16 mouse cellular contexts compared by ENCODE assay signal in the genomic region with DNA sequence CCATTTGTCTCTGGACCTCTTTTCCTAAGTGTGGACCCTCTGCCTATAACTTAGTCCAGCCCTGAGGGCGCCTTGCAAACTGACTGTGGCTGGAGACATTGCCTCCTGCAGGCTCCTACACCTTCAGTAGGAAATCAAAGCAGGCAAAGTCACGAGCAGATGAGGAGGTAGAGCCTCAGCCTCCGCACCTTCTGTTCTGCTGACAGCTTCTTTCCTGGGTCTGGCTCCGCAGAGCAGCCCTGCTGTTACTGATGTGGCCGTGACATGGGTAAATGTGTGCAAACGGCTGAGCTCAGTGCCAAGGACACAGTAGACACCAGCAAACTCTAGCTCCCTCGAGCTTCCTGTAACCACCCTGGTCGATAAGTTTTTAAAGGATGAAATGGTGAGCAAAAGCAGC.
DNase-seq lines count a peak whose midpoint lies in the region; ATAC-seq lines count a peak whose summit lies in the region.
"Had no signal": no experiment of that assay in that cellular context is flagged by ENCODE, and none has a peak within 500 bp of the region (broad histone marks: within the 10 kb centered on the region; RNA-seq: fewer than 3 reads in every experiment).

No protein-coding gene starts in this region.

- ATAC-seq in hindbrain, embryonic 12.5 days (ENCODE audit: low FRiP score): no peak

- no peaks in the 10 kb centered on the region for H3K36me3 ChIP-seq in hindbrain, embryonic 12.5 days
- H3K36me3 ChIP-seq: embryonic facial prominence, embryonic 12.5 days; forebrain, embryonic 12.5 days; limb, embryonic 10.5 days had no signal

- WGBS in hindbrain, embryonic 12.5 days: 78% methylated on average over 8 of the region's 8 CpGs

- no peak overlapping the region for H3K4me2 ChIP-seq in hindbrain, embryonic 12.5 days (replicated peaks)
- H3K4me2 ChIP-seq: embryonic facial prominence, embryonic 12.5 days; forebrain, embryonic 12.5 days had no signal

- no peak overlapping the region for H3K9ac ChIP-seq in hindbrain, embryonic 12.5 days
- H3K9ac ChIP-seq: embryonic facial prominence, embryonic 12.5 days; forebrain, embryonic 12.5 days had no signal

- H3K27me3 ChIP-seq in hindbrain, embryonic 12.5 days: no peaks in the 10 kb centered on the region
- H3K27me3 ChIP-seq: embryonic facial prominence, embryonic 12.5 days; forebrain, embryonic 12.5 days; megakaryocyte, embryonic 14.5 days had no signal

- H3K27ac ChIP-seq in hindbrain, embryonic 12.5 days: no peak overlapping the region
- H3K27ac ChIP-seq: embryonic facial prominence, embryonic 12.5 days; forebrain, embryonic 12.5 days; limb, embryonic 10.5 days had no signal

- intact Hi-C loops in left cerebral cortex, postnatal 25 days (cut with DNase I): loop anchor here (1.0 kb wide), 1 partner anchor 50 kb away; no protein-coding TSS in a partner anchor

- H3K4me1 ChIP-seq in hindbrain, embryonic 12.5 days: no peaks in the 10 kb centered on the region
- H3K4me1 ChIP-seq: embryonic facial prominence, embryonic 12.5 days; forebrain, embryonic 12.5 days; megakaryocyte, embryonic 14.5 days had no signal

- no peak overlapping the region for H3K4me3 ChIP-seq in hindbrain, embryonic 12.5 days
- H3K4me3 ChIP-seq: embryonic facial prominence, embryonic 12.5 days; forebrain, embryonic 12.5 days; limb, embryonic 10.5 days; megakaryocyte, embryonic 14.5 days; myocyte had no signal

- peak; percentile 13 to 16 for DNase-seq in cerebellum, adult 18-20 months
- peak; percentile 8 to 29 for DNase-seq in cerebellum, postnatal 14 days
- DNase-seq in layer of hippocampus, adult 8-10 months (ENCODE audit: low spot score in 2 of 2): peak; percentile 53 to 64
- peak; percentile 77 to 95 for DNase-seq in left cerebral cortex, postnatal 25 days (ENCODE audit: low spot score in 2 of 2)
- no peak for DNase-seq in spleen, adult 12 weeks (ENCODE audit: low spot score)
- DNase-seq in gastrocnemius, postnatal 10 days: no peak
- DNase-seq in adrenal gland, adult 2 months: no peak
- DNase-seq: heart, postnatal 36 days; kidney, adult 2 months; thymus, postnatal 36 days had no signal

- H3K9me3 ChIP-seq in hindbrain, embryonic 12.5 days (replicated peaks): no peaks in the 10 kb centered on the region
- H3K9me3 ChIP-seq: embryonic facial prominence, embryonic 12.5 days; forebrain, embryonic 12.5 days; limb, embryonic 10.5 days had no signal

Comparison
In these comparisons a context has a peak if more than half of its experiments do, and no peak if none do; other contexts are left out.
1. DNase-seq: peak in cerebellum, adult 18-20 months (2 of 2), cerebellum, postnatal 14 days (2 of 2), layer of hippocampus, adult 8-10 months (2 of 2) and left cerebral cortex, postnatal 25 days (2 of 2); none in spleen, adult 12 weeks (single experiment), gastrocnemius, postnatal 10 days (single experiment) and adrenal gland, adult 2 months (single experiment).